Mouse (Mus musculus) G1E (cell line): ENCODE measurements around the gene Zfp866. TPM values are rescaled to one million over a fixed set of nuclear protein-coding genes. Genes with fewer than 3 reads are reported as not detected.

ENCODE experiments used
- ATAC-seq: 2 replicates; pipeline ENCODE4 v1.8.0; 2016; ENCODE audit warnings: mild to moderate bottlenecking; ENCODE audit not compliant: insufficient number of reproducible peaks, poor library complexity, low FRiP score, severe bottlenecking; ENCODE audit errors: extremely low read depth
- DNase-seq: peaks from one replicate; pipeline ENCODE4 v3.0.0; 2012; ENCODE audit warnings: low spot score
- H3K27me3 ChIP-seq: 2 replicates; pipeline ENCODE4 v1.6.1; 2012; ENCODE audit warnings: mild to moderate bottlenecking, low read length, inconsistent platforms; ENCODE audit not compliant: insufficient read depth
- H3K36me3 ChIP-seq: replicated peaks from 2 replicates; pipeline ENCODE3; 2012; ENCODE audit warnings: mild to moderate bottlenecking, inconsistent platforms
- H3K4me1 ChIP-seq: 2 replicates; pipeline ENCODE4 v1.6.1; 2012; ENCODE audit warnings: low read depth, low read length, inconsistent platforms, mixed read lengths; ENCODE audit not compliant: insufficient read depth
- H3K4me3 ChIP-seq: 2 replicates; pipeline ENCODE4 v1.5.1; 2012; ENCODE audit warnings: low read depth, mild to moderate bottlenecking, inconsistent platforms, low read length, moderate library complexity, mixed read lengths
- H3K9me3 ChIP-seq: replicated peaks from 2 replicates; pipeline ENCODE4 v1.6.1; 2012; ENCODE audit warnings: inconsistent platforms
- CTCF ChIP-seq: IDR thresholded peaks from 2 replicates; pipeline ENCODE4 v1.5.1; 2012; ENCODE audit warnings: low read depth, low read length, inconsistent platforms, mixed read lengths
- GATA1 ChIP-seq: IDR thresholded peaks from 2 replicates; pipeline ENCODE4 v1.6.1; 2012; ENCODE audit warnings: borderline replicate concordance, low read length, inconsistent platforms, mixed read lengths
- GATA2 ChIP-seq: IDR thresholded peaks from 2 replicates; pipeline ENCODE4 v1.6.1; 2012; ENCODE audit warnings: low read depth, low read length, inconsistent platforms, borderline replicate concordance
- POLR2AphosphoS5 ChIP-seq: IDR thresholded peaks from 2 replicates; pipeline ENCODE4 v1.6.1; 2012; ENCODE audit warnings: low read depth, low read length, inconsistent platforms; ENCODE audit not compliant: insufficient replicate concordance
- TAL1 ChIP-seq: conservative IDR thresholded peaks from 2 replicates; pipeline ENCODE4 v1.6.1; 2012; ENCODE audit warnings: low read depth, low read length, inconsistent platforms, mixed read lengths
- polyA plus RNA-seq: library from polyadenylated mRNA; stranded (reverse); fragments of >175 nt; gene quantifications from 2 replicates; pipeline ENCODE4 v1.2.3, GENCODE M21; 2012
- total RNA-seq, 2 experiments: library from RNA; stranded (forward) in 1 of 2; stranded (reverse) in 1 of 2; fragments of 200-1000 nt in 1 of 2; fragments of >200 nt in 1 of 2; fragmentation: Nextera tagmentation in 1 of 2; gene quantifications; 2 replicates each; pipeline ENCODE4 v1.2.3; 2014 to 2017

Gene Zfp866
- total and polyA plus RNA-seq, 3 experiments: 1.9 to 36.6 (median 35.4) TPM

- Histone ChIP-seq H3K36me3 (peaks cover 29% of the 10 kb centered on the region), H3K9me3 (no peaks in the 10 kb centered on the region), H3K4me1 (peaks cover 28% of the 10 kb centered on the region), H3K27me3 (peaks cover 3% of the 10 kb centered on the region; the same call in 1 of the 2 replicates), H3K4me3 (peak overlapping the region; percentile 99)
- ATAC-seq (peak; percentile 97), DNase-seq (peak; percentile 94)
- TF ChIP-seq GATA2: no peak
- peak; percentile 84; the same call in 1 of the 2 replicates for TF ChIP-seq POLR2AphosphoS5
Observed at GRCm38 (mm10) chr8:69716403-69717231, 74.4 kb downstream of the Zfp866 start.

GRCm38 (mm10) chr8:69715366-69715765 lies 75.6 kb downstream of the Zfp866 start:
- no peak for ATAC-seq
- peaks cover 28% of the 10 kb centered on the region for H3K4me1 ChIP-seq
- DNase-seq: no peak
- no peaks in the 10 kb centered on the region for H3K9me3 ChIP-seq
- peaks cover 3% of the 10 kb centered on the region; the same call in 1 of the 2 replicates for H3K27me3 ChIP-seq
- H3K36me3 ChIP-seq: peaks cover 39% of the 10 kb centered on the region
- peak overlapping the region; percentile 59; the same call in 1 of the 2 replicates for H3K4me3 ChIP-seq
- TF ChIP-seq GATA2: no peak
- TF ChIP-seq POLR2AphosphoS5: no peak
- no peak for TF ChIP-seq CTCF
- TF ChIP-seq TAL1: no peak
- TF ChIP-seq GATA1: no peak

- Histone ChIP-seq H3K4me1 (peaks cover 28% of the 10 kb centered on the region), H3K9me3 (peaks cover 7% of the 10 kb centered on the region), H3K36me3 (peaks cover 58% of the 10 kb centered on the region), H3K27me3 (no peaks in the 10 kb centered on the region), H3K4me3 (no peak overlapping the region)
- ATAC-seq: no peak
- DNase-seq: no peak
- no peak for TF ChIP-seq GATA2
- TF ChIP-seq POLR2AphosphoS5: no peak
- TF ChIP-seq GATA1: no peak
- TF ChIP-seq TAL1: no peak
- no peak for TF ChIP-seq CTCF
Observed at GRCm38 (mm10) chr8:69713516-69713915, 77.5 kb downstream of the Zfp866 start.

Other genes with a start within 250 kb of the Zfp866 start
- gene Zfp868, start 165.6 kb downstream of the Zfp866 start, total RNA-seq (2014; fragmentation: Nextera tagmentation): 52.1 and 63.8 TPM in 2 replicates
- 27.4 and 28.5 TPM in 2 replicates for gene Zfp868, start 165.6 kb downstream of the Zfp866 start, total RNA-seq (2017)
- gene Zfp868, start 165.6 kb downstream of the Zfp866 start, polyA plus RNA-seq: 1.0 and 1.6 TPM in 2 replicates
- 0.29 and 0.53 TPM in 2 replicates for gene Zfp964, start 136.7 kb downstream of the Zfp866 start, total RNA-seq (2014; fragmentation: Nextera tagmentation)
- gene Zfp964, start 136.7 kb downstream of the Zfp866 start, total RNA-seq (2017): 0.16 and 0.29 TPM in 2 replicates
- not detected in 2 replicates for gene Zfp964, start 136.7 kb downstream of the Zfp866 start, polyA plus RNA-seq
- gene Zfp869, start 80.5 kb downstream of the Zfp866 start, total RNA-seq (2014; fragmentation: Nextera tagmentation): 34.8 and 41.2 TPM in 2 replicates
- gene Zfp869, start 80.5 kb downstream of the Zfp866 start, total RNA-seq (2017): 33.6 and 37.9 TPM in 2 replicates
- gene Zfp869, start 80.5 kb downstream of the Zfp866 start, polyA plus RNA-seq: 1.3 and 1.4 TPM in 2 replicates
- 13.4 and 16.4 TPM in 2 replicates for gene Zfp963, start 41.2 kb downstream of the Zfp866 start, total RNA-seq (2014; fragmentation: Nextera tagmentation)
- gene Zfp963, start 41.2 kb downstream of the Zfp866 start, total RNA-seq (2017): 6.7 and 7.5 TPM in 2 replicates
- gene Zfp963, start 41.2 kb downstream of the Zfp866 start, polyA plus RNA-seq: 0.45 and 0.51 TPM in 2 replicates
- not detected in 2 replicates for gene Gm20422, start 16.3 kb downstream of the Zfp866 start, total RNA-seq (2014; fragmentation: Nextera tagmentation)
- 0.38 TPM in 1 of 2 replicates, not detected in the other for gene Gm20422, start 16.3 kb downstream of the Zfp866 start, total RNA-seq (2017)
- gene Gm20422, start 16.3 kb downstream of the Zfp866 start, polyA plus RNA-seq: 0.99 and 1.4 TPM in 2 replicates
- 27.8 and 29.8 TPM in 2 replicates for gene Atp13a1, start within 50 bp of the Zfp866 start, total RNA-seq (2014; fragmentation: Nextera tagmentation)
- gene Atp13a1, start within 50 bp of the Zfp866 start, total RNA-seq (2017): 17.8 and 23.8 TPM in 2 replicates
- gene Atp13a1, start within 50 bp of the Zfp866 start, polyA plus RNA-seq: 40.7 and 43.6 TPM in 2 replicates
- 60.0 and 61.2 TPM in 2 replicates for gene Gmip, start 17.5 kb upstream of the Zfp866 start, total RNA-seq (2014; fragmentation: Nextera tagmentation)
- gene Gmip, start 17.5 kb upstream of the Zfp866 start, total RNA-seq (2017): 45.2 and 48.0 TPM in 2 replicates
- 53.2 and 85.2 TPM in 2 replicates for gene Gmip, start 17.5 kb upstream of the Zfp866 start, polyA plus RNA-seq
- gene Lpar2, start 31.3 kb upstream of the Zfp866 start, total RNA-seq (2014; fragmentation: Nextera tagmentation): 2.5 and 4.3 TPM in 2 replicates
- 1.5 and 1.8 TPM in 2 replicates for gene Lpar2, start 31.3 kb upstream of the Zfp866 start, total RNA-seq (2017)
- 0.65 and 0.69 TPM in 2 replicates for gene Lpar2, start 31.3 kb upstream of the Zfp866 start, polyA plus RNA-seq
- gene Pbx4, start 41.3 kb upstream of the Zfp866 start, total RNA-seq (2014; fragmentation: Nextera tagmentation): 2.0 and 2.2 TPM in 2 replicates
- 3.7 and 4.4 TPM in 2 replicates for gene Pbx4, start 41.3 kb upstream of the Zfp866 start, total RNA-seq (2017)
- 2.0 and 2.8 TPM in 2 replicates for gene Pbx4, start 41.3 kb upstream of the Zfp866 start, polyA plus RNA-seq
- gene Cilp2, start 96.5 kb upstream of the Zfp866 start, total RNA-seq (2014; fragmentation: Nextera tagmentation): not detected in 2 replicates
- under 0.01 TPM in 1 of 2 replicates, not detected in the other for gene Cilp2, start 96.5 kb upstream of the Zfp866 start, total RNA-seq (2017)
- gene Cilp2, start 96.5 kb upstream of the Zfp866 start, polyA plus RNA-seq: 0.01 and 0.03 TPM in 2 replicates
- not detected in 2 replicates for gene Tssk6, start 111.0 kb upstream of the Zfp866 start, total RNA-seq (2014; fragmentation: Nextera tagmentation)
- 0.22 TPM in 1 of 2 replicates, not detected in the other for gene Tssk6, start 111.0 kb upstream of the Zfp866 start, total RNA-seq (2017)
- gene Tssk6, start 111.0 kb upstream of the Zfp866 start, polyA plus RNA-seq: 0.12 and 0.15 TPM in 2 replicates
- 64.6 and 85.0 TPM in 2 replicates for gene Ndufa13, start 111.4 kb upstream of the Zfp866 start, total RNA-seq (2014; fragmentation: Nextera tagmentation)
- gene Ndufa13, start 111.4 kb upstream of the Zfp866 start, total RNA-seq (2017): 111 and 124 TPM in 2 replicates
- 119 and 158 TPM in 2 replicates for gene Ndufa13, start 111.4 kb upstream of the Zfp866 start, polyA plus RNA-seq
- gene Yjefn3, start 111.5 kb upstream of the Zfp866 start, total RNA-seq (2014; fragmentation: Nextera tagmentation): 7.3 TPM in 1 of 2 replicates, not detected in the other
- gene Yjefn3, start 111.5 kb upstream of the Zfp866 start, total RNA-seq (2017): 2.1 TPM in 2 replicates
- 1.8 and 2.3 TPM in 2 replicates for gene Yjefn3, start 111.5 kb upstream of the Zfp866 start, polyA plus RNA-seq
- gene Gatad2a, start 205.2 kb upstream of the Zfp866 start, total RNA-seq (2014; fragmentation: Nextera tagmentation): 99.3 and 101 TPM in 2 replicates
- gene Gatad2a, start 205.2 kb upstream of the Zfp866 start, total RNA-seq (2017): 44.4 and 52.2 TPM in 2 replicates
- 104 and 139 TPM in 2 replicates for gene Gatad2a, start 205.2 kb upstream of the Zfp866 start, polyA plus RNA-seq